ENCODE assay signal across 29 mouse cellular contexts in the genomic region with DNA sequence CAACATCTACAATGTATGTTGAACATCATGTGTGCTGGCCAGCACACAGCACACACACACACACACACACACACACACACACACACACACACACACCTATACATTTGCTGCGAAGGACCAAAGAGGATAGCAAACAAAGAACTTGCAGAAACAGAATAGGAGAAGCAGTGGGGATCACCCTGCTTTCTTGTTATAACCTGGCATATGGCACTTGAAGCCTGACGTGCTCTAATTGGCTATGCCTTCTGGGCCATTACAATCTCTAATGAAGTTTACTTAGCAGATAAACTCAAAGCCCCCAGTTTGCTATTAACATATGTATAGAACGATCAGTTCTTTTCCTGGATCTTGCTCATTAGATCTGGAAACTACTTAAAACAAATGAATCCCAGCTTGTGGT.
DNase-seq lines count a peak whose midpoint lies in the region; ATAC-seq and TF ChIP-seq lines count a peak whose summit lies in the region.
"Had no signal": no experiment of that assay in that cellular context is flagged by ENCODE, and none has a peak within 500 bp of the region (broad histone marks: within the 10 kb centered on the region; RNA-seq: fewer than 3 reads in every experiment).

No protein-coding gene starts in this region.

- no peak overlapping the region for H3K9ac ChIP-seq in forebrain, postnatal 0 days
- no peak overlapping the region for H3K9ac ChIP-seq in midbrain, embryonic 11.5 days (ENCODE audit: low read length)
- no peak overlapping the region for H3K9ac ChIP-seq in midbrain, embryonic 16.5 days (ENCODE audit: low read depth, low read length)
- H3K9ac ChIP-seq in forebrain, embryonic 12.5 days, result no peak overlapping the region
- H3K9ac ChIP-seq in midbrain, embryonic 14.5 days (replicated peaks; ENCODE audit: low read length), result no peak overlapping the region
- H3K9ac ChIP-seq: embryonic facial prominence, embryonic 13.5 days; liver, embryonic 14.5 days had no signal

- no peaks in the 10 kb centered on the region for H3K36me3 ChIP-seq in forebrain, embryonic 10.5 days (replicated peaks)
- no peaks in the 10 kb centered on the region for H3K36me3 ChIP-seq in forebrain, postnatal 0 days (ENCODE audit: insufficient read depth)
- no peaks in the 10 kb centered on the region for H3K36me3 ChIP-seq in midbrain, embryonic 11.5 days (ENCODE audit: control insufficient read depth, insufficient read depth, low read length)
- no peaks in the 10 kb centered on the region for H3K36me3 ChIP-seq in midbrain, embryonic 16.5 days (ENCODE audit: control insufficient read depth, insufficient read depth, low read length)
- no peaks in the 10 kb centered on the region for H3K36me3 ChIP-seq in forebrain, embryonic 12.5 days (replicated peaks)
- H3K36me3 ChIP-seq in midbrain, embryonic 14.5 days (ENCODE audit: control insufficient read depth, insufficient read depth, low read length), result no peaks in the 10 kb centered on the region
- no peaks in the 10 kb centered on the region for H3K36me3 ChIP-seq in embryonic facial prominence, embryonic 10.5 days (replicated peaks)
- H3K36me3 ChIP-seq: embryonic facial prominence, embryonic 13.5 days had no signal

- no peak overlapping the region for H3K4me3 ChIP-seq in forebrain, embryonic 10.5 days
- no peak overlapping the region for H3K4me3 ChIP-seq in forebrain, postnatal 0 days (ENCODE audit: low read depth, low read length)
- H3K4me3 ChIP-seq in midbrain, embryonic 11.5 days (ENCODE audit: low read depth, low read length), result no peak overlapping the region
- H3K4me3 ChIP-seq in midbrain, embryonic 16.5 days (ENCODE audit: low read depth, low read length), result no peak overlapping the region
- H3K4me3 ChIP-seq in forebrain, embryonic 12.5 days (replicated peaks), result no peak overlapping the region
- H3K4me3 ChIP-seq in midbrain, embryonic 14.5 days (replicated peaks; ENCODE audit: low read depth, low read length), result no peak overlapping the region
- H3K4me3 ChIP-seq in embryonic facial prominence, embryonic 10.5 days, result no peak overlapping the region
- H3K4me3 ChIP-seq: embryonic facial prominence, embryonic 13.5 days had no signal

- peaks cover 3% of the 10 kb centered on the region; the same call in 1 of the 2 replicates for H3K27me3 ChIP-seq in forebrain, embryonic 10.5 days (ENCODE audit: poor library complexity, severe bottlenecking)
- no peaks in the 10 kb centered on the region for H3K27me3 ChIP-seq in forebrain, postnatal 0 days (ENCODE audit: insufficient read depth, low read length)
- H3K27me3 ChIP-seq in midbrain, embryonic 11.5 days (ENCODE audit: control insufficient read depth, insufficient read depth, low read length), result no peaks in the 10 kb centered on the region
- no peaks in the 10 kb centered on the region for H3K27me3 ChIP-seq in midbrain, embryonic 16.5 days (ENCODE audit: control insufficient read depth, insufficient read depth, low read depth, low read length)
- no peaks in the 10 kb centered on the region for H3K27me3 ChIP-seq in forebrain, embryonic 12.5 days
- H3K27me3 ChIP-seq in midbrain, embryonic 14.5 days (ENCODE audit: control insufficient read depth, insufficient read depth, low read length), result no peaks in the 10 kb centered on the region
- H3K27me3 ChIP-seq in embryonic facial prominence, embryonic 10.5 days (replicated peaks; ENCODE audit: low read depth, poor library complexity, severe bottlenecking), result no peaks in the 10 kb centered on the region
- H3K27me3 ChIP-seq: CH12.LX; embryonic facial prominence, embryonic 13.5 days had no signal

- no peak for ATAC-seq in forebrain, postnatal 0 days
- ATAC-seq in midbrain, embryonic 11.5 days (ENCODE audit: low FRiP score), result peak; percentile 40; the same call in 1 of the 2 replicates
- ATAC-seq in midbrain, embryonic 16.5 days, result no peak
- peak; percentile 87; the same call in 1 of the 2 replicates for ATAC-seq in forebrain, embryonic 12.5 days (ENCODE audit: low FRiP score)
- no peak for ATAC-seq in midbrain, embryonic 14.5 days (ENCODE audit: low FRiP score, low TSS enrichment)
- ATAC-seq: activated CD4-positive, CD25-positive, alpha-beta regulatory T cell, adult 4 months; intestine, embryonic 16.5 days had no signal

- peaks cover 15% of the 10 kb centered on the region for H3K4me1 ChIP-seq in forebrain, embryonic 10.5 days
- H3K4me1 ChIP-seq in forebrain, postnatal 0 days (ENCODE audit: insufficient read depth), result no peaks in the 10 kb centered on the region
- no peaks in the 10 kb centered on the region for H3K4me1 ChIP-seq in midbrain, embryonic 11.5 days (ENCODE audit: control insufficient read depth, insufficient read depth, low read length)
- H3K4me1 ChIP-seq in midbrain, embryonic 16.5 days (ENCODE audit: control insufficient read depth, insufficient read depth, low read length), result no peaks in the 10 kb centered on the region
- H3K4me1 ChIP-seq in forebrain, embryonic 12.5 days, result no peaks in the 10 kb centered on the region
- H3K4me1 ChIP-seq in midbrain, embryonic 14.5 days (ENCODE audit: control insufficient read depth, insufficient read depth, low read length), result no peaks in the 10 kb centered on the region
- H3K4me1 ChIP-seq in embryonic facial prominence, embryonic 10.5 days, result no peaks in the 10 kb centered on the region
- H3K4me1 ChIP-seq: embryonic facial prominence, embryonic 13.5 days had no signal

- no peak overlapping the region for H3K4me2 ChIP-seq in forebrain, postnatal 0 days (ENCODE audit: low read depth)
- H3K4me2 ChIP-seq in midbrain, embryonic 11.5 days, result no peak overlapping the region
- H3K4me2 ChIP-seq in midbrain, embryonic 16.5 days (ENCODE audit: low read length), result no peak overlapping the region
- no peak overlapping the region for H3K4me2 ChIP-seq in forebrain, embryonic 12.5 days
- no peak overlapping the region for H3K4me2 ChIP-seq in midbrain, embryonic 14.5 days (ENCODE audit: low read length)
- H3K4me2 ChIP-seq: embryonic facial prominence, embryonic 13.5 days; heart, embryonic 11.5 days had no signal

- intact Hi-C loops in left cerebral cortex, postnatal 4 days (cut with DNase I), result no loop called here

- WGBS in forebrain, embryonic 10.5 days, result 57% methylated on average over 3 of the region's 3 CpGs
- 20% methylated on average over 3 of the region's 3 CpGs for WGBS in forebrain, postnatal 0 days
- 66% methylated on average over 3 of the region's 3 CpGs for WGBS in midbrain, embryonic 11.5 days
- WGBS in midbrain, embryonic 16.5 days, result 47% methylated on average over 3 of the region's 3 CpGs
- WGBS in forebrain, embryonic 12.5 days, result 40% methylated on average over 3 of the region's 3 CpGs
- 55% methylated on average over 3 of the region's 3 CpGs for WGBS in midbrain, embryonic 14.5 days
- 70% methylated on average over 3 of the region's 3 CpGs for WGBS in embryonic facial prominence, embryonic 10.5 days

- DNase-seq in forebrain, embryonic 10.5 days (ENCODE audit: extremely low spot score, low spot score), result no peak
- DNase-seq in forebrain, postnatal 0 days, result no peak
- no peak for DNase-seq in midbrain, embryonic 11.5 days (ENCODE audit: low spot score, missing footprints)
- DNase-seq in midbrain, embryonic 14.5 days, result peak; percentile 14
- DNase-seq in embryonic facial prominence, embryonic 10.5 days (ENCODE audit: low spot score), result no peak
- no peak for DNase-seq in left cerebral cortex, postnatal 4 days
- DNase-seq: adrenal gland, adult 8-10 months; cerebellum, adult 11 months; cerebellum, adult 9-10 months; embryo, embryonic 11 days; gastrocnemius, postnatal 10 days; heart, postnatal 36 days; kidney, adult 8-10 months; kidney, postnatal 10 days; layer of hippocampus, adult 9-11 months; liver; lung, adult 2 months; lung, postnatal 10 days; right cerebral cortex, adult 18-20 months; spleen, adult 18-20 months; thymus, postnatal 25 days had no signal

- TF ChIP-seq CTCF in forebrain, postnatal 0 days (IDR thresholded peaks at IDR 0.05; ENCODE audit: low read depth), result no peak

- H3K27ac ChIP-seq in forebrain, embryonic 10.5 days, result peak overlapping the region; percentile 20; the same call in 1 of the 2 replicates
- H3K27ac ChIP-seq in forebrain, postnatal 0 days (ENCODE audit: low read depth, low read length), result no peak overlapping the region
- no peak overlapping the region for H3K27ac ChIP-seq in midbrain, embryonic 11.5 days (ENCODE audit: low read depth, low read length)
- no peak overlapping the region for H3K27ac ChIP-seq in midbrain, embryonic 16.5 days (ENCODE audit: low read length)
- H3K27ac ChIP-seq in forebrain, embryonic 12.5 days, result no peak overlapping the region
- H3K27ac ChIP-seq in midbrain, embryonic 14.5 days (replicated peaks; ENCODE audit: low read depth, low read length), result no peak overlapping the region
- H3K27ac ChIP-seq in embryonic facial prominence, embryonic 10.5 days (replicated peaks), result no peak overlapping the region
- H3K27ac ChIP-seq: embryonic facial prominence, embryonic 13.5 days; liver, embryonic 14.5 days had no signal

- H3K9me3 ChIP-seq in forebrain, embryonic 10.5 days, result no peaks in the 10 kb centered on the region
- no peaks in the 10 kb centered on the region for H3K9me3 ChIP-seq in forebrain, postnatal 0 days (ENCODE audit: low read length)
- no peaks in the 10 kb centered on the region for H3K9me3 ChIP-seq in midbrain, embryonic 11.5 days (ENCODE audit: control insufficient read depth, low read length)
- H3K9me3 ChIP-seq in midbrain, embryonic 16.5 days (replicated peaks; ENCODE audit: control insufficient read depth, low read length, poor library complexity, severe bottlenecking), result no peaks in the 10 kb centered on the region
- H3K9me3 ChIP-seq in forebrain, embryonic 12.5 days, result no peaks in the 10 kb centered on the region
- no peaks in the 10 kb centered on the region for H3K9me3 ChIP-seq in midbrain, embryonic 14.5 days (ENCODE audit: control insufficient read depth, low read length)
- no peaks in the 10 kb centered on the region for H3K9me3 ChIP-seq in embryonic facial prominence, embryonic 10.5 days
- H3K9me3 ChIP-seq: embryonic facial prominence, embryonic 13.5 days had no signal

Comparison
In these comparisons a context has a peak if more than half of its experiments do, and no peak if none do; other contexts are left out.
1. ATAC-seq: peak in midbrain, embryonic 11.5 days (single experiment) and forebrain, embryonic 12.5 days (single experiment); none in forebrain, postnatal 0 days (single experiment), midbrain, embryonic 16.5 days (single experiment) and midbrain, embryonic 14.5 days (single experiment).